Mouse (Mus musculus): ENCODE results near the gene Setd2. TPM values are rescaled to one million over a fixed set of nuclear protein-coding genes. Genes with fewer than 3 reads are reported as not detected.

Gene Setd2
- polyA plus RNA-seq, 1 experiment from 2014 or later = 55.6 TPM

DNA sequence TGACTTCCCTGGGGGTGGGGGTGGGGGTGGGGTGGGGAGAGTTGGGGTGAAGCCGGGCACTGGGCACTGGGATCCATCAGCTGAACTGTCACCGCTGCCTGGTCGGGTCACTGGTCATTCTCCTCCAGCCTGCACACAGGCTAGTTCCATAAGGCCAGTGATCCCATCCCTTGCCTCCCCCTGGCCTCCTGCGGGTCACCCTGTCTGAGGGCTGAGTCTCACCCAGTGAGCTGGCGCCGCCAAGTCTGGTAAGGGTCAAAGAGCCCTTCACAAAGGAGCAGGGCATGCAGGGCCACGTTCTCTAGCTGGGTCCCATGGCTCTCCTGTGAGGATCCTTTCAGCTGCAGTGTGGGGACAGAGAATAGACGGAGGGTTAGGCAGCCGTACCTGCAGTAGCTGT, 111.4 kb downstream of the Setd2 start:
- DNase-seq (no peak), ATAC-seq (ENCODE audit: insufficient read depth) (no peak)
- no peaks in the 10 kb centered on the region for H3K4me1 ChIP-seq (ENCODE audit: insufficient read depth)
- no peaks in the 10 kb centered on the region for H3K27me3 ChIP-seq (ENCODE audit: insufficient read depth, low read length)
- H3K4me2 ChIP-seq = no peak overlapping the region
- no peak for TF ChIP-seq CTCF (IDR thresholded peaks at IDR 0.05; ENCODE audit: low read depth)
- H3K9ac ChIP-seq = no peak overlapping the region
- no peaks in the 10 kb centered on the region for H3K36me3 ChIP-seq (ENCODE audit: insufficient read depth)
- no peaks in the 10 kb centered on the region for H3K9me3 ChIP-seq (ENCODE audit: low read depth, low read length)
- no peak overlapping the region for H3K27ac ChIP-seq (ENCODE audit: low read depth)
- H3K4me3 ChIP-seq (ENCODE audit: low read depth, low read length) = no peak overlapping the region
- WGBS = 55% methylated on average over 9 of the region's 9 CpGs

DNA sequence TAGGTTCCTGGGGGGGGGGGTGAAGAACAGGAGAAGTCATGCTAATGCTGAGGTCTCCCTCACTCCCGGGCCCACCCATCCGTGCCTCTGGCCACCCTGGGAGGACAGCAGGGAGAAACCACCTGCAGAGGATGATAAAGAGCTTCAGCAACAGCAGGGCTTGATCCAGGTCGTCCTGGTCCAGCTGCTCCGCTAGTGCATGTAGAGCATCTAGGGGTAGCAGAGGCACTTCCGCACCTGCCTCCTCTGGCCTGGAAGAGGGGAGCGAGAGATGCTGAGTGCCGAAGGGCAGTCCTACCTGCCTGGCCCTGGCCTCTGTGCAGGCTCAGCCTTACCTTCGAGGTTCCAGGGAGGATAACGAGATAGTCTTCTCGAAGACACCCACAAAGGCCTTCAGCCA, 111.9 kb downstream of the Setd2 start:
- no peak overlapping the region for H3K4me3 ChIP-seq (ENCODE audit: low read depth, low read length)
- H3K9me3 ChIP-seq (ENCODE audit: low read depth, low read length) = no peaks in the 10 kb centered on the region
- H3K4me2 ChIP-seq = no peak overlapping the region
- no peak for DNase-seq
- H3K27me3 ChIP-seq (ENCODE audit: insufficient read depth, low read length) = no peaks in the 10 kb centered on the region
- no peaks in the 10 kb centered on the region for H3K36me3 ChIP-seq (ENCODE audit: insufficient read depth)
- H3K27ac ChIP-seq (ENCODE audit: low read depth) = no peak overlapping the region
- ATAC-seq (ENCODE audit: insufficient read depth) = no peak
- WGBS = 80% methylated on average over 10 of the region's 10 CpGs
- no peaks in the 10 kb centered on the region for H3K4me1 ChIP-seq (ENCODE audit: insufficient read depth)
- H3K9ac ChIP-seq = no peak overlapping the region
- no peak for TF ChIP-seq CTCF (IDR thresholded peaks at IDR 0.05; ENCODE audit: low read depth)

DNA sequence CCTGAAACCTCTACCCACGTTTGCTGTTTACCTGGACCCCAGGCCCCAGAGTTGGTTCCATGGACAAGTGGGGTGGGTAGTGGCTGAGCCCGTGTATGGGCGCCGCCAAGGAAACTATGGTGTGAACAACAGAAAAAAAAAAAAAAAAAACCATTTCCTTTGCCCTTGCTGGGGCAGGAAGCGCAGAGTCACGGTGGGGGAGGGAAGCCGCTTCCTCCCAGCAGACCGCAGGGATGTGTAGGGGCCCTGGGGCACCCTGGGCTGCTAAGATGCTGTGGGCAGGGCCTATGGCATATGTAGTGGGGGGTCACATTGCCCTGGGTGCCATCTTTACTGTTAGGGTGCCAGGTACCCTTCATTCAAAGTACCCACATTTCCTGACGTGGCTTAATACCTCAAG, 112.8 kb downstream of the Setd2 start:
- Histone ChIP-seq H3K9me3 (ENCODE audit: low read depth, low read length) (no peaks in the 10 kb centered on the region), H3K4me3 (ENCODE audit: low read depth, low read length) (no peak overlapping the region), H3K9ac (no peak overlapping the region), H3K4me1 (ENCODE audit: insufficient read depth) (no peaks in the 10 kb centered on the region), H3K36me3 (ENCODE audit: insufficient read depth) (no peaks in the 10 kb centered on the region), H3K27me3 (ENCODE audit: insufficient read depth, low read length) (no peaks in the 10 kb centered on the region), H3K4me2 (no peak overlapping the region), H3K27ac (ENCODE audit: low read depth) (no peak overlapping the region)
- no peak for ATAC-seq (ENCODE audit: insufficient read depth)
- TF ChIP-seq CTCF (IDR thresholded peaks at IDR 0.05; ENCODE audit: low read depth) = no peak
- DNase-seq = no peak
- 66% methylated on average over 9 of the region's 9 CpGs for WGBS

DNA sequence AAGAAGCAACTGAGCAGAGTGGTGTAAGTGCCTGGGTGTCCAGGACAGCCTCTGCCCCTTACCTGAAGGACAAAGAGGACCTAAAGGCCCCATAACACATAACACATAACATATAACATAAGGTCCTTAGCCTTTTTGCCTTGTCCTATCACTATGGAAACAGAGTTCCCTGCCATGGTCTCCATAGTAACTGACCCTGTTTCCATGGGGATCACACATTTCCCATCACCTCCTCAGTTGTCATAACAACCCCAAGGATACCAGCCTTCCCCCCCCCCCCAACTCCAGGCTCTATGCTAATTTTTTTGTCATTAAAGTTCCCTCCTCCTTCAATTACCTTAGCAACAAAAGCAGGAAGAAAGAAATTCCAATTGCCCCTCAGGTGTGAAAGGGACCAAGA, 117.4 kb downstream of the Setd2 start:
- no peak overlapping the region for H3K27ac ChIP-seq (ENCODE audit: low read depth)
- no peak for TF ChIP-seq CTCF (IDR thresholded peaks at IDR 0.05; ENCODE audit: low read depth)
- H3K9me3 ChIP-seq (ENCODE audit: low read depth, low read length) = no peaks in the 10 kb centered on the region
- DNase-seq (no peak), ATAC-seq (ENCODE audit: insufficient read depth) (no peak)
- H3K4me1 ChIP-seq (ENCODE audit: insufficient read depth) = peaks cover 6% of the 10 kb centered on the region; the same call in 1 of the 2 replicates
- H3K4me2 ChIP-seq = no peak overlapping the region
- H3K36me3 ChIP-seq (ENCODE audit: insufficient read depth) = no peaks in the 10 kb centered on the region
- no peak overlapping the region for H3K9ac ChIP-seq
- H3K27me3 ChIP-seq (ENCODE audit: insufficient read depth, low read length) = peaks cover 23% of the 10 kb centered on the region
- H3K4me3 ChIP-seq (ENCODE audit: low read depth, low read length) = no peak overlapping the region

DNA sequence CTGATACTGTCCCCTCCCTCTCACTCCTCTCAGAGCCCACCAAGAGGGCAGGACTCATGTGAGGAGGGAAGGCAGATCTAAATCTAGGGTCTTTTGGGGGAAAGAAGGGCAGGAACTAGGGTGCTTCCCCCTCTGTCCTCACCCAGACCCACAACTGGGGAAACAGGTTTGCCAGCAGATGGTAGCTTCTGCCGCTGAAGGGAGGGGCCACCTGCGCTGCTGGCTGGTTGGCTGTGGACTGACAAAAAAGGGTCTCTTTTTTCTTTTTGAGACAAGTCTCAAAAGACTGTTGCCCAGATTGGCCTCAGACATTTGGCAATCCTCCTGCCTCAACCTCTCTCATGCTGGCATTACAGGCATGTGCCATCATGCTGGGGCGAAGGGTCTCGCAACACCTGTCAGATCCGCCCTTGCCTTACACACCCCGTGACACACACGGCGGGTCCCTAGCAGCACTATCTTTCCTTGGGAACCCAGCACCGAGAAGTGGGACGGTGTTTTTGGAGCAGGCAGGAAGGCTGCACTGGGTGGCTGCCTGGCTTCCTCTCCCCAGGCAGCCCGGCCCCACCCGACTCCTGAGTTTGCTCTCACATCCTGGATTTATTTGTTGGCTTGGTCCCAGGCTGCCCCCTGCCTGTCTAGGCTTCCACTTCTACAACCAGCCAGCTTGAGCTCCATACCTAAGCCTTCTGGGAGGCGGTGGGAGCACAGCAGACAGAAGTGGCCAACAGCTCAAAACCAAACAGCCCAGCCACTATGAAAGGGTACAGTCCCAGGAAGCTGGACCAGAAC, 119.7 kb downstream of the Setd2 start:
- WGBS = 22% methylated on average over 13 of the region's 13 CpGs
- H3K9ac ChIP-seq = no peak overlapping the region; the same call in 1 of the 2 replicates
- ATAC-seq (ENCODE audit: insufficient read depth) = no peak

DNA sequence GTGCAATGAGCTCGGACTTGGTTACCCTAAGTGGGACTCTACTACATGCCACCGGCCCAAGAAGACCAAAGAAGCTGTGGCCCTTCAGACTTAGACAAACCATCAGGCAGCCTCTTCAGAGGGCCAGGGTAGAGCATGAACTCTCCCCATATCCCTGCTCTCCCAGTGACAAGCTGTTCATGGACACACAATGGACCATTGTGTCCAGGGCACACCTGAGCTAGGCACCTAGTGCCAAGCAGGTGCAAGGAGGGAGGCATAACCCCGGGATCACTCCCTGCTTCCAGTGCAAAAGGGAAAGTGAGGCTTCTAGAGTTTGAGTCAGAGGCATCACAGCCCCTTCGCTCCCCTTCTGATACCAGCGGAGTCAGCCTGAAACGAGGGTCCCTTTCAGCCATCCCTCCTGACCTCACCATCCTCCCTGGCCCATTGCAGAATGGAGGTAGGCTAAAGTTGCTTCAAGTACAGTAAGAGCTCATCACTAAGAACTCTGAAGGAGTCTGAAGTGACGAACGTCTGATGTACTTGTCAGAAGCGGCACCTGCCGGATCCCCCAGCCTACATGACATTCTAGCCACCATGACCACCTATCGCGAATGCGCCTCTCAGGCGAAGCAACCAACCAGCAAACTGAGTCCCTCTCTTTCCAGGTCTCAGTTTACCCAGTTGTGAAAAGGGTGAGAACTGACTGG, 120.7 kb downstream of the Setd2 start:
- Histone ChIP-seq H3K36me3 (ENCODE audit: insufficient read depth) (no peaks in the 10 kb centered on the region), H3K4me2 (peak overlapping the region; percentile 94), H3K27ac (ENCODE audit: low read depth) (no peak overlapping the region; the same call in 1 of the 2 replicates), H3K9ac (peak overlapping the region; percentile 61), H3K27me3 (ENCODE audit: insufficient read depth, low read length) (peaks cover 27% of the 10 kb centered on the region), H3K4me3 (ENCODE audit: low read depth, low read length) (peak overlapping the region; percentile 59), H3K4me1 (ENCODE audit: insufficient read depth) (peaks cover 16% of the 10 kb centered on the region), H3K9me3 (ENCODE audit: low read depth, low read length) (no peaks in the 10 kb centered on the region)
- DNase-seq = no peak
- no peak for ATAC-seq (ENCODE audit: insufficient read depth)
- WGBS = 14% methylated on average over 14 of the region's 14 CpGs
- TF ChIP-seq CTCF (IDR thresholded peaks at IDR 0.05; ENCODE audit: low read depth) = no peak

More for the DNA sequence above, 119.7 kb downstream of the Setd2 start:
- Histone ChIP-seq H3K27ac (ENCODE audit: low read depth) (no peak overlapping the region; the same call in 1 of the 2 replicates), H3K27me3 (ENCODE audit: insufficient read depth, low read length) (peaks cover 27% of the 10 kb centered on the region), H3K9me3 (ENCODE audit: low read depth, low read length) (no peaks in the 10 kb centered on the region), H3K4me3 (ENCODE audit: low read depth, low read length) (peak overlapping the region; percentile 59; the same call in 1 of the 2 replicates), H3K36me3 (ENCODE audit: insufficient read depth) (no peaks in the 10 kb centered on the region), H3K4me1 (ENCODE audit: insufficient read depth) (peaks cover 10% of the 10 kb centered on the region; the same call in 1 of the 2 replicates), H3K4me2 (peak overlapping the region; percentile 94)
- peak; percentile 60 for TF ChIP-seq CTCF (IDR thresholded peaks at IDR 0.05; ENCODE audit: low read depth)
- peak; percentile 75 for DNase-seq
